Mouse (Mus musculus) c-Kit-positive CD71-positive TER-119-negative erythroid progenitor cells, embryonic 14.5 days (primary cell): ENCODE data around the gene Pex11a.
A peak's percentile ranks its signal among the peaks of the same experiment; 100 is the strongest.

Source experiments
- DNase-seq: peaks from one replicate; pipeline ENCODE4 v3.0.0-alpha.2; 2013; ENCODE audit warnings: low read depth

The Pex11a gene

DNA sequence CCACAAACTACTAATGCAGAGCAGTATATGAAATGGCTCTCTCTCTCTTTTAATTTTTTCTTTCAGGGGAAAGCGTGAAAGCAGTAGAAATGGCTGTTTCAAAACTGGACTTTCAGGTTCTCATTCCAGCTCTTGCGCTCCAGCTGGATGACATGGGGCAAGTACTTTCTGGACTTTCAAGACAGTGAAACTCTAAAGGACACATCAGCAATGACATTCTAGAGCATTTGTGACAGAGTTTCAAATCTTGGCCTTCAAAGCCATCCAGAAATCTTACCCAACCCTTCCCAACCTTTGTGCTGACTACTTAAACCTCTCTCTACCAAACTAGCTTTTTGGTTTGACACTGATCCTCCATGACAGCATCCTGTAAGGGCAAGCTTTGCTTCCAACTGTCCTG, 4.0 kb downstream of the Pex11a start:
- DNase-seq = no peak

DNA sequence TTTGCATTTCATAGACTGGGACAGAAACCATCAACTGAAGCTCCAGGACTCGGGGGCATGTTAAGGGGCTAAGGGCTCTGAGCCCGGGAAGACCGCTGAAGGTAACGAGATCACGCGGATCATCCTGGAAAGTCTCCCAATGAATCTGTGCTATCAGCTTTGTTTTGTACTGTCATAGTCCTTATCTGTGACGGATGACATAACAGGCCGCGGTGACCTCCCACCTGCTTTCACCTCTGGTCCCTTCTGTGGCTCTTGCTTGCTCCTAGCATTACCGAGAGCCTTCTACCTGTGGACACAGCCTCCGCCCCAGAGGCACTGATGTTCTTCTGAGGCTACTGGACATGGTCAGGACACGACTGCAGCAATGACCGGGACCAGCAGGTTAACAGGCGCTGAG, 6.4 kb downstream of the Pex11a start:
- DNase-seq = no peak

DNA sequence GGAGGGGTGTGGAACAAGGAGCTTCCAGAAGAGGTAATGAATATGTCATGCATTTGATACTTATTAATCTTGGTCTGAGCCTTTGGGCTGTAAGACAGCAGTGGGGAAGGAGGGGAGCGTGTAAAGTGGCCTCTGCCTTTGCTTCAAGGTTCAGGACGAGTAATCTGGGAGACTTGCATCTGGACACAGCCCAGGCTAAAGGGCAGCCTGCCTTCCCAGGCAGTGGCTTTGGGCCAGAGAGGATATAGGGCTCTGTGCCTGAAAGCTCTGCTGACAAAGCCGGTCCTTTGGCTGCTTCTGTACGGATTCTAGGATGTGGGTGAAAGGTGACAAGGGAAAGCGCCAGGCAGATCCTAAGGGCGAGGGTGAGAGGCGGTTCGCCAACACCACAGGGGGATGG, 8.4 kb downstream of the Pex11a start:
- DNase-seq = no peak

DNA sequence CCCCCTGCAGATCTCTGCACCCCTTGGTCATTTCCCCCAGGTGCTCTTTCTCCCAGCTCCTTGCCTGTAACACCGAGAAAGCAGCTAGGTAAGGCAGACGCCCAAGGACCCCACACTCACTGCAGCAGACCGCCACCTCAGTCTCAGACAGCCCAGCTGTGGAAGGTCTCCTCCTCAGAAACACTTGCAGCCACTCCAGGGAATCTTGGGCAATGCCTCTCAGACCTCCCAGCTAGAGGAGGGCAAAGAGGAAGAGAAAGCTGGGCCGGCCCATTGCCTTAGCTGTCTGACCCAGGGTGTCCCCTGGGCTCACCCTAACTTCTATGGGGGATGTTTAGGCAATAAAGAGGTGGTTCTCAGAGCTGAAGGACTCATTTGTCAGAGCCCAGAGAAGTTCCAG, 10.3 kb downstream of the Pex11a start, which contains the start of gene Plin1:
TSS of gene Plin1 (minus strand) at position 282 of the 400 bp plus-strand sequence.
- no peak for DNase-seq

DNA sequence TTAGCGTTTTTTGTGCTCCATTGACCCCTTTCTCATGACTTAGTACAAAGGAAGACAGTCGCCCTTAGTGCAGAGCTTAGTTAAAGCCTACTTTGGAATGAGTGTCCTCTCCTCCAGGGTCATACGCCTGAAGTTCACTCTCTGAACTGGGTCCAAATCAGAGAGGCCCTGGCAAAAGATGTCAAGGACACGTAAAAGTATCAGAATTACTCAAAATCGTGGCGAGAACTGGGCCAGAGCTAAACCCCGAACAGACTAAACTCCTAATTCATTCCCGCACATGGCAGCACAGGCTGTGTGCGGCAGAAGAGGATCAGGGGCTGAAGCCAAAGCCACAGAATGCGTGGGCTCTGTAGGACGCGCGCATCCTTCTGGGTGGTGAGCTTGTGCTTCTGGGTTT, 11.5 kb downstream of the Pex11a start:
- DNase-seq = no peak

DNA sequence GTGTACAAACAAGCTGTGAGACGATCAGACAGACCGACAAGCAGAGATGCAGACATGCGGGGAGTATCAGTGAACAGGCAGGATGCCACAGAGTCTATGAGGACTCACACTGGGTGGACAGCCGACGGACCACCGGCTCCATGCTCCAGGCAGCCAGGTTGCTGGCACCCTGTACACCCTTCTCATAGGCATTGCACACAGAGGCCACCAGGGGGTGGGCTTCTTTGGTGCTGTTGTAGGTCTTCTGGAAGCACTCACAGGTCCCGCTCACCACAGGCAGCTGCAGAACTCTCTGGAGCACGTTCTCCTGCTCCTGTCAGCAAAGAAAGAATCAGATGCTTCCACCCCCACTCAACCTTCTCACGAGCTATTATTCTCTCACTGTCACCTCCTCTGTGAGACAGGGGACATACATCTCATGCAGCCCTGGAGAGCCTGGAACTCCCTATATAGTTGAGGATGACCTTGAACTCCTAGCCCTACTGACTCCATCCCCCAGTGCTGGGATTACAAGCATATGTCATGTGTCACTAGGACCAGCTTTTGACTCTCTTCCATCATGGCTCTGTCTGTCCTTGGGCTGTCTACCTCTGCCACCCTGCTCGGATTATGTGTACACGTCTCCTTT, 13.1 kb downstream of the Pex11a start:
- no peak for DNase-seq

DNA sequence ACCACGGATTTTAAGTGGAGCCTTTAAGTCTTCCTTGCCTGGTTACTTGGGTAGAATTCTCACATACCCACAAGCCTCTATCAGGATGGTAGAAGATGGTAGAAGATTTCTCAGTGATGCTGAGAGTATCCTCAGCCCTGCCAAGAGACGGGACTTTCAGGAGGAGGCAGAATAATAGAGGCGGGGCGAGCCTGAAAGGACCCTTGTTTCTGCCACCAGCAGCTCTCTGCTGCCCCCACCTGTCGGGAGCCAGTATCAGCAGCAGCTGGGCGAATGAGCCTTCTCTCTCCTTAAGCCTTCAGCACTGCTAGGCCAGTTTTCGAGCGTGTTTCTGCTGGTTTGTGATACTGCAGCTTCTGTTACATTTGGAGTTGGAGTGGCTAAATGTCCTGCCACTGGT, 13.8 kb downstream of the Pex11a start:
- no peak for DNase-seq

DNA sequence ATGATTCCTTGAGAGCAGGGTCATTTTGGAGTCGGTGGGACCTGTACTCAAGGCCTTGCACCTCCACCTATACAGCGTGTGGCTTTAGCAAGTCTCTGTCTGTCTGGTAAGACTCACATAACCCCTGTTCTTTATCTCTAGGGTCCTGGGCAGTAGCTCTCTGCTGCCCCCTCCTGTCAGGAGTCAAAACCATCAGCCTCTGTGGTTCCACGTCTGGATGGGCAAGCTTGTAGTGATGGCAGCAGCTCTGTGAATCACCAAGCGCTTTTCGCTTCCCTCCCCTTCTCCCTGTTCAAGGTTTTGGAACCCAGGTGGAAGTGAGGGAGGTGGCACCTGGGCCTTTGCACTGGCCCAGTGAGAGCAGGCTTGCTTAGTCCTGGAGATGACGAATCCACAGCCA, 14.7 kb downstream of the Pex11a start:
- DNase-seq = peak; percentile 71

DNA sequence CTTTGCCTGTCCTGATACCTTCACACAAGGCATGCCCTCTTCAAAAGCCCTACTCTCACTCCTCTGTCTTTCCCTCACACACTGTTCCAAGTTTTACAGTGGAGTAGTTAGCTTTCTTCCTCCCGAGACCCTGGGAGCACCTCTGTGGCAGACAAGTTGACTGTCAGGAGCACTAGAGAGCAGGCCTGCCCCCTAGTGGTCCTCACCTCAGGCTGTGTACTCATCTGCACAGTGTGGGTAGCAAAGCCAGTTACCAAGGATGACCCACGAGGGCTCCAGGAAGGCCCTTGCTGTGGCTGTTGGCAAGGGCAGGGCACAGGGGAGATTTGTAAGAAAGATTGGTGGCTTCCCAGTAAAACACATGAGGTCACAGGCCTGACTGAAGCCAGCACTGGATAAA, 15.8 kb downstream of the Pex11a start:
- DNase-seq = peak; percentile 48

DNA sequence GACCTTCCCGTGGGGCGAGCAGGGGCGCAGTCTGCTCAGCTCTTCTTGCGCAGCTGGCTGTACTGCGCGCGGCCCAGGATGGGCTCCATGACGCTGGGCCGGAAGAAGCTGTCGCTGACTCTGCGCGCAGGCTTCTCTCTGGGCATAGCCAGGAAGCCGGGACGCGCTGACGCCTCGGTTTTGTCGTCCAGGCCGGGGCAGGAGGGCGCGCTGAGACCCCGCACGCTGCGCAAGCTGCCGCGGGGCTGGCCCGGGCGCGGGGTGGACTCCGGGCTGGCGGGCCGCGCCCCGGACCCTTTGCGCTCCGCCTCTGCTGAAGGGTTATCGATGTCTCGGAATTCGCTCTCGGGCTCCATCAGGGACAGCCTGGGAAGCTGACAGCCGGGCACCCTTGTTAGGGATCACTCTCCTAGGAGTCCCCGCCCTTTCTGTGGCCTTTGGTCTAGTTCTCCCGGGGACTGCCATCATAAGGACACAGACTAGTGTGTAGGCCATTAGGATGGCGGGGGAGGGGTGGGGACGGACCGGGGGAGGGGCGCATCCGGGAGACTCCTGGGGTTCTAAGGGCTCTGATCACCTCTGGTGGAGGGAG, 21.4 kb downstream of the Pex11a start:
- DNase-seq = no peak

DNA sequence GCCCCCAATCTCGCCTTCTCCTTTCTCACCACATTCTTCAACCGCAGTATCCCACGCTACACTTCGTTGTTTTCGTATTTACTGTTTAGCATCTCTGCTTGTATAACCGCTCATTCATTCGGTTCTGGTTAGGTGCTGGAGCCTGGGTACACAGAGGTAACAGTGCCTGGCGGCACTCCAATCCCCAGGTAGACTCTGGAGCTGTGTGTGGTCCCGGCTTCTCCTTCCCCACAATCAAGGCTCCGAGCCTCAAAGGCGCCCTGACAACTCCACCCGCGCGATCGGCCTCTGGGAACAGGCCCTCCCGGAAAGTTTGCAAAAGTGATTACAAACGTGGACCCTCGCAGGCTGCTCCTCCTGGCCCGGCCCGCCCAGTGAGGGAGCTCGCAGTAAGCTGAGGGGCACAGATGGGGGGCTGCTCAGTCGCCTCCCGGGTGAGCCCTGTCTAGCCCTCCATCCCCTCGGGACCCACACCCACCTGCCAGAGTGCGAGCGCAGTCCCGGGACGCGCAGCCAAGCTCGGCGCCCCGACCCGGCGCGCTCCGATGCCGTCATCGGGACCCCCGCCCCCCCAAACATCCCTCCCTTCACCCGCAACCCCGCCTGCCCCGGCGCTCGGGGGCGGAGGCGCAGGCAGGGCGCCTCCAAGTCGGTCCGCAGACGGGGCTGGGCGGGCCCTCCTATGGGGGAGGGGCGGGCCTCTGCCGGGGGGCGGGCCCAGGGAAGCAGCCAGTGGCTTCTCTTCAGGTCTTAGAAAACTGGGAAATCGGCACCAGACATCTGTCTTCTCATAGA, 27.5 kb downstream of the Pex11a start, which contains the start of gene Kif7:
TSS of gene Kif7 (minus strand) at position 534 of the 795 bp plus-strand sequence.
- peak; percentile 64 for DNase-seq

DNA sequence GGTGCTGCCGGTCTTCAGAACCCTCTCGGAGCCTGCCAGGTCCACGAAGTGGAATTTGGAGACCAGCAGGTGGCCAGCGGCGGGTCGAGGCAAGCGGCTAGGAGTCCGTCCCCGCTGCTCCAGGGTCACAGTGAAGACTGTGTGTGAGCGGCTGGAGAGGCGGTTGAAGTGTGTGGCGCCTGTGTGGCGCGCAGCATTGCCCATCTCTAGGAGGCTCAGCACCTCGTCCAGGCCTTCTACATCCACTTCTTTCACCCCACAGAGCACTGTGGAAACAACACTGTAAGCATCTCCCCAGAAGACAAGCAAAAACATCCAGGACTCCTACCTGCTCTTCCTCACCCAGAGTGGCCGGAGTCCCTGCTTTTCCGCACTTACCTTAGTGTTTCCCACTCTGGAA, 32.1 kb downstream of the Pex11a start:
- DNase-seq = no peak

DNA sequence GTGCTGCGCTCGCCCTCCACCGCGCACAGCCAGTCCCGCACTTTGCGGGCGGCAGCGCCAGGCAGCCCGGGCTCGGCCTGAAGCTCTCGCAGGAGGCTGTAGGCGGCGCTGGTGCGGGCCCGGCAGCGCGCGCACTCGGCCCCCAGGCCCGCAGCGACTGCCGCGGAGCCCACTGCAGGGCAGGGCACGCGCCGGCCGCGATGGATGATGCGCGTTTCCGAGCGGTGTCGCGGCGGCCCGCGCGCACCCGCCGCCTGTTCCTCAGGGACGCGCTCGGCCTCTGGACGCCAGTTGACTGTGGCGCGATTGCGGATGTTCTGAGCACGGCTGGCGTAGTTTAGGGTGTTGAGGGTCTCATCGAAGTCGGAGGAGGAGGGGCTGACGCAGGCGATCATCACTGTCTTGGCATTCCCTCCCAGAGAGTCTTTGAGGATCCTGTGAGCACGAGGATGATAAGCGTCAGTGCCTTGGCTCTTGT, 32.8 kb downstream of the Pex11a start:
- DNase-seq = no peak

DNA sequence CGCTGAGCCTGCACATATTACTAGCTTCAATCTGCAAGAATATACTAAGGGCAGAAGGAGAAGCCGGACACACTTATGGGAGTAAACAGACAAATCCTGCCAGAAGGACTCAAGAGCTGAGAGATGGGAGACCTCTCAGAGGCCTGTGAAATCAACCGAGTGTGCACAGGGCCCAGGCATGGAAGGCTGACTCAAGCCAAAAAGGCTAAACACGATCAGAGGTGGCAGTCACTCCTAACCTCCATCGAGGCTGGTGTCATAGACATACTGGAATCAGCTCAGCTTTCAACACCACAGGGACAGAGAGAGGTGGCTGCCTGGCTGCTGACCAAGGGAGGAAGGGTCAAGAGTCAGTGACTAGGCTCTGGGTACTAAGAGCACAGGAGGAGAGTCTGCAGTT, 37.7 kb downstream of the Pex11a start:
- no peak for DNase-seq

DNA sequence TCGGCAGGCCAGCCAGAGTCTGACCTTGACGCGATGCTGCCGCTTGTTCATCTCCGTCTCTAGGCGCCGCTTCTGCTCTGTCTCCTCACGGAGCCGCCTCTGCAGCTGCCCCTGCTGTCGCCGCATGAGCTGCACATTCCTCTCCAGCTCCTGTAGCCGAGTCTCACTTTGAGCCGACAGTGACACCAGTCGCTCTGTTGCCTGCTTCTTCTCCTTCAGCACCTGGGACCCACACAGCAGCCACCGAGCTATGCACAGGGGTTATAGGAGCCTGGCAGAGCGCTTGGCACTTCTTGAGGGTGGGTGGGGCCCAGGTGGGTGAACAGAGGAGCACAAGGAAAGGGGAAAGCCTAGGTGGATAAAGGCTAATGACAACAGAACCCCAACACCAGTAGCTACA, 40.2 kb downstream of the Pex11a start:
- no peak for DNase-seq

DNA sequence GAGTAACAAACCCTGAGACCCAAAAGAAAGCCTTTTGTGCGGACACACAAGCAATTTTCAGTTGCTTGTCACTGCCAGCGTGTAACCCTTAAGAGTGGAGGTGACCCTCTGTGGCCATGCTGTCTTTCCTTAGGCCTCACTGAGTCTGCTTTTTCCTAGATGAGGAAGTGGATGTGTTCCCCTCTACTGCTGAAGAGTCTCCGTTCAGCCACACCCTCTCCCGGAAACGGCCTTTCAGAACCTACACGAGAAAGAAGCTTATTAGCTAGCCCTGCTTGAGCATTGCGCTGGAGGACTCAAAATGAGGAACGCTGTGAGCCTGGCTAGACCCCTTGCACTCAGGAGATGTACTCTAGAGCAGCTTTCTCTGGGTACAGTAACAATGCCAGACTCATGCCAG, 46.4 kb downstream of the Pex11a start:
- DNase-seq = no peak
